Mouse (Mus musculus) c-Kit-positive CD71-negative TER-119-negative erythroid progenitor cells, embryonic 14.5 days (primary cell): ENCODE measurements around the gene Dnajb12.
"Not testable (repeated sequence)": the region's sequence is repeated elsewhere in the genome, so short reads cannot be mapped to it uniquely, and the experiment has no call there.

Source experiments
- DNase-seq: peaks from one replicate; pipeline ENCODE4 v3.0.0-alpha.2; 2013; ENCODE audit warnings: low read depth

The Dnajb12 gene

DNA sequence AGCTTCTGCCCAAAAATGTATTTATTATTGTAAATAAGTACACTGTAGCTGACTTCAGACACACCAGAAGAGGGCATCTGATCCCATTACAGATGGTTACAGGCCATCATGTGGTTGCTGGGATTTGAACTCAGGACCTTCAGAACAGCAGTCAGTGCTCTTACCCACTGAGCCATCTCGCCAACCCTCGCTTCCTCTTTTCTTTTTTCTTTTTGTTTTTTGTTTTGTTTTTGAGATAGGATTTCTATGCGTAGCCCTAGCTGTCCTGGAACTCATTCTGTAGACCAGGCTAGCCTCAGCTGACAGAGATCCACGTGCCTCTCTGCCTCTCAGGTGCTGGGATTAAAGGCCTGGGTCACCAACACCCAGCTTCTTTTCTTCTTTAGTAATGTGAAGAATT is 6.7 kb upstream of the Dnajb12 start:
- not testable (repeated sequence) for DNase-seq

DNA sequence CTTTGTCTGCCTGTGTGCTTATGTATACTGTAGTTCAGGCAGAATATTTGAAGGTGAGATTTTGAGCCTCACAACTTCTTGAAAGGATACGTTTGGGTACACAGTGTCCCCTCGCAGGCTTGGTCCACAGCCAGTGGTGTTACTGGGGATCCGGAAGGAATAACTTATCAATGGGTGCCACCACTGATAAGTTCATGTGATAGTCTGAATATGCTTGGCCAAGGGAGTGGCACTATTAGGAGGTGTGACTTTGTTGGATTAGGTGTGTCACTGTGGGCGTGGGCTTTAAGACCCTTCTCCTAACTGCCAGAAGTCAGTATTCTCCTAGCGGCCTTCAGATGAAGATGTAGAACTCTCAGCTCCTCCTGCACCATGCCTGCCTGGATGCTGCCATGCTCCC is 6.2 kb upstream of the Dnajb12 start:
- no peak for DNase-seq

DNA sequence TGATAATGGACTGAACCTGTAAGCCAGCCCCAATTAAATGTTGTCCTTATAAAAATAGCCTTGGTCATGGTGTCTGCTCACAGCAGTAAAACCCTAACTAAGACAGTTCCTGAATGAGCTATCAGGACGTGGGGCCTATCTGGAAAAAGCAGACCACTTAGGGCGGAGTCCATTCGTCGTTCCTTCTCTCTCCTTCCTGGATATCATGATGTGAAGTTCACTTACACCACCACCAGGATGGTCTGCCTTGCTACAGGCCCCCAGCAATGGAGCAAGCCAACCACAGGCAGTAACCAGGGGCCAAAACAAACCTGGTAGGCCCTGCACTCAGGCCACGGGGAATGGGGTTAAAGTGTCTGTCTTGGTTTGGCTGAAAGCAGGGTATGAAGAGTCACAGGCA is 5.7 kb upstream of the Dnajb12 start:
- no peak for DNase-seq

DNA sequence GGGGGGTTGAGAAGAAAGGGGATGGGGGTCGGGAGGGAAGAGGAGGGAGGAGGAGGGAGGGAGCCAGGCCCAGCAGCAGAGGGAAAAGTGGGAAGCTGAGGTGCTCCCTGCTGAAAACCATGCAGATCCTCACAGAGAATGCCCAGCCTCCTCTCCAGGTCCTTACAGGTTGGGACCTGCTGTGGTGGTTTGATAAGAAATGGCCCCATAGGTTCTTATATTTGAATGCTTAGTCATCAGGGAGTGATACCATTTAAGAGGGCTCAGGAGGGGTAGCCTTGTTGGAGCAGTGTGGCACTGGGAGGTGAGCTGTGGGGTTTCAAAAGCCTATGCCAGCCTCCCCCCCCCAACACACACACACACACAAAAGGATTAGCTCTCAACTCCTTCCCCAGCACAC is 4.0 kb upstream of the Dnajb12 start:
- no peak for DNase-seq

DNA sequence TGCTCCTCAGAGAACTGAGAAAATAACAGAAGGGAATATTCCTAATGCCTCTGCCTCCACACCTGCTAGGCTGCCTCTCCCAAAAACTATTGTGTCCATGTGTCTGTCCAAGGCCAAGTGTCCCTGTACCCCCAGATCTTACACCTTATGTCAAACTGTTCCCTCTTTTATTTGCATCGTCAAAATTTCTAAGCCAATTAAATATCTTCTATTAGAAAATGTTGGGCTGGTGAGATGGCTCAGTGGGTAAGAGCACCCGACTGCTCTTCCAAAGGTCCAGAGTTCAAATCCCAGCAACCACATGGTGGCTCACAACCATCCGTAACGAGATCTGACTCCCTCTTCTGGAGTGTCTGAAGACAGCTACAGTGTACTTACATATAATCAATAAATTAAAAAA is 2.7 kb upstream of the Dnajb12 start:
- DNase-seq: not testable (repeated sequence)

DNA sequence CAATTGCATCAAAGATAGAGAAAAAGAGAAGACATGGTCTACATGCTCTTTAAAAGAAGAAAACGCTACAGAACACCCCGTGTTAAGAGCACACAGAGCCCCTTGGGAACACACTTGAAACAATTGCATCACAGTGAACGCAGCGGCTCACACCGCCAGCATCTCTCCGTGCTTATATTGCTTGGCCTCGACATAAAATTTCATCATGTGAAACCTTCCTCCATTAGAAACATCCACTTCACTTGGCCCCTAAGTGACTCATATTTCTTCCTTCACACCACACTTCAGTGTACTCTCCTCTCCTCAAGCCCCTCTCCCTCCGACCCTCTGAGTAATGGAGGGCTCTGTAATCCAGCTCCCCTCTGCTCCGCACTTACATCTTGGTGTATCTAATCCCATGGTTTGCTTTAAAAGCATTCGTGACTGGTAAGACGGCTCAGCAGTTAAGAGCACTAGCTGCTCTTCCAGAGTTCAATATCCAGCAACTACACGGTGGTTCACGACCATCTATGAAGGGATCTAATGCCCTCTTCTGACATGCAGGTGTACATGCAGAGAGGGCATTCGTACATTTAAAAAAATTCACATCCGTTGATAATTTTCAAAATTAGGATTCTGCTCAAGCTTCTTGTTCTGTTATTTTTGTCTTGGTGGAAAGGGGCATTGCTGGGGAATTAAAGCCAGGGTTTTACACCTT is 1.8 kb upstream of the Dnajb12 start:
- no peak for DNase-seq

DNA sequence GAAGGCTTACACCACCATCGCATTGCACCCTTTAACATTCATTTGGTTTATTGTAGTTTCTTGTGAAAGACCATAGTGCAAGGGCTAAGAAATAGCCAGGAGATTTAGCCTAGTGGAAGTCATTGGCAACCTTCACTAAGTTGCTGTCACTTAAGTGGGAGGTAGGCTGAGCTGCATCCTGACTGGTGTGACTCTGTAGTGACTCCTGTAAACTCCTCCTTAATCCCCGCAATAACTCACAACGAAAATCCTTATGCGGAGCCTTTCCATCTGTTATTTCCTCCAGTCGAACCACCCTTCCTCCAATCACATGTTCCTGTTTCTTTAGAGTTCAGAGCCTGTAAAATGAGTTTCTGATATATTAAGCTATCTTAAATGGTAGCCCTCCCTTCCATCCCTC is 533 bp upstream of the Dnajb12 start:
- no peak for DNase-seq

DNA sequence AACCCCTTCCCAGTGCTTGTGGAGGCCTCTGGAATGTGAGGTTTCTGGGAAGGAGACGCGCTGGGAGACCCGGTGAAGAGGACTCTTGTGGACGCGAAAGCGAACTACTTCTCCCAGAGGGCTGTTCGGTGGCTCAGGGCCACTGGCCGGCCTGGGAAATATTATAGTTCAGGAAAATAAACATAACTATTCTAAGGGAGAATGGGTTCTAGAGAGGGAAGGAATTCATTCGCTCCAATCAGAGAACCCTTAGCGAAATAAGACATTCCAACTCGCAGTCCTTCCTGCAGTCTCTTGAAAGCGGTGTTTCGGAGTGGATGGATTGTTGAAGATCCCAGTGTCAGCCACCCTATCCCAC is 652 bp downstream of the Dnajb12 start:
- no peak for DNase-seq

DNA sequence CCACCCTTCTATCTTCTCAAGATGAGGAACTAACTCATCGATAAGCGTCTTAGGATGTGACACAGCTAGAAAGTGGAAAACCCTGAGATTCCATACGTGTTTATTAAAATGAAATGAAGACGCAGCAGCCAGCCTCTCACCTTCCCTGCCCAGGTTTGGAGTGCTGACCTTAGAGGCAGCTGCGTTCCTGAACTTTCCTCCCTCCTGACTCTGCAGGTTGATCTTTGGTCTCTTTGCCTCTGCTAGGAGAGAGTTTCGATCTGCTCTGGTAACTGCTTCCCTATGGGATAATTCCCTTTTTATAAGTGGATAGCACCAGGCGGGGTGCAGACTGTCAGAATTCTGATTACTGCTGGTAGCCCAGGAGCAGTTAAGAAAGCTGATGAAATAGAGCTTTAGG is 1.5 kb downstream of the Dnajb12 start:
- no peak for DNase-seq

DNA sequence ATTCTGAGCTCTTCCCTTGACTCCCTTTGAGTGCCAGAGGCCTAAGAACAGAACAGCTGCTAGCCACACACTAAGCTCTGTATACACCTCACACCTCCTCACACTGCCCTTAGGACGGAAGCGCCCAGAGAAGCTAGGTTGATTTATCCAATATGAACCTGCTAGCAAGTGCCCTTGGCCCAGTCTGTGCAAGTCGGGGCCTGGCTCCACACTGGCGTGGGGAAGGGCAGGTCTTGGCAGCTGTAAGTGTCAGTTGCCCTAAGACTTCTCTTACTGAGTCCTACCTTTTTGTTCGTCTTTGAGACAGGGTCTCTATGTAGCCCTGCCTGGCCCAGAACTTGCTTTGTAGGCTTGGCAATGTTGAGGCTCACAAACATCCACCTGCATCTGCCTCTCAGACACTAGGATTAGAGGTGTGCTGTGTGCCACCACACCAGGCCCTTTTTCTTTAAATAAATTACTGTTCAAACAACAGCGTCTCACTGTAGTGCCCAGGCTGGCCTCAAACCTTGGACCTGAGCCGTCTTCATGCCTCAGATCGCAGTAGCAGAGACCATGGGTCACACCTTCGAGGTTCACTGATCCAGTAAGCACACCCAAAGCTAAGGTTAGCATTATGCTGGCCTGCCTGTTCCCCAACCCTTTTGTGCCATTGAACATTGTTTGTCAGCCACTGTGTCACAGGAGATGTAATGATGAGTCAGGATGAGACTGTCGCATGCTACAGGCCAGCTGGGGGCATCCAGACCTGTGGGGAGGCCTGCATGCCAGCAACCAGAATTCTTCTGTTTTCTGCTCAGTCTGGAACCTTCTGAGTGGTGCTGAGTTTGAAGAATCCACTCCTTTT is 5.2 kb downstream of the Dnajb12 start:
- no peak for DNase-seq

DNA sequence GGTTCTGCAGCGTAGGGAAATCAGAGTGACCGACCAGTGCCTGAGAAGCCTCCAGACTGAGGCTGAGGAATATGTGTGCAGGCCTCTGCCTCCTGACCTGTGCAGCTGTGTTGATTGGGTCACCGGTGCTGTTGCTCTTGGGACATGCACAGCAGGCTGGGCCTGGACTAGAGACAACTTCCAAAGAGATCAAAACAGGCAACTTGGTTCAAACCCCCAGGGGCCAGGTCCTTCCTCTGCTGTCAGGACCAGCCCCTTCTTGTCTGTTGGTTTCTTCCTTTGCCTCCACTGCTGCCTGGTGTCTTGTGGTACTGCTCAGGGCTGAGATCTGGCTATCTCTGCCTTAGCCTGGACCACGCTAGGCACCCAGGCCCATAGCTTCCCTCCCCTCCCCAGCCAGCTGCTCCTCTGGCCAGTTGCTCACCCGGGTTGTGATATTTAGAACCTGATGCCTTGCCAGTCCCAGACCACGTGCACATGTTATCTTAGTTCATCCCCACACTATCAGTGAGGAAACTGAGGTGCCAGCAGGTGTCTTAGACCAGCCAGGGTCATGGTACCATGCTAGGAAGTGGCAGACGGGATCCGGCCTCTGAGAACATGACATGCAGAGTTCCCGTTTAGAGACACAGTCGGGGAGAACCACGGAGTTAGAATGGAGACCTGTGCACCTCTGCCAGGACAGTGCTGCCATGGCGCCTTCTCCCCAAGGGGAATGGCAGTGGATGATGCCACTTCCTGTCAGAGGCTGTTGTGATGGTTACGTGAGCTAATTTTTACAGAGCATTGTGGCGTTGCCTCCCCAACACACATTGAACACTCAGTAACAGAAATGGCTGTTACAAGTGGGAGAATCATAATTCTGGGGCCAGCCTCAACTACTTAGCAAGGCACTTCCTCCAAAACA is 6.1 kb downstream of the Dnajb12 start:
- DNase-seq: no peak

DNA sequence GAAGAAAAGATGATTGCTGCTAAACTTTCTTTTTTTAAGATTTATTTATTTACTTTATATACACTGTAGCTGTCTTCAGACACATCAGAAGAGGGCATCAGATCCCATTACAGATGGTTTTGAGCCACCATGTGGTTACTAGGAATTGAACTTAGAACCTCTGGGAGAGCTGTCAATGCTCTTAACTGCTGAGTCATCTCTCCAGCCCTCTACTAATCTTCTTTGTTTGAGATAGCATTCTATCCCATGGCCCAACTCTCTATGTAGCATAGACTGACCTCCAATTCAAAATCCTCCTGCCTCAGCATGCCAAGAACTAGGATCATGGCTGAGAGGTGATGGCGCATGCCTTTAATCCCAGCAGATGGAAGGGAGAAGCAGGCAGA is 6.7 kb downstream of the Dnajb12 start:
- DNase-seq: no peak

DNA sequence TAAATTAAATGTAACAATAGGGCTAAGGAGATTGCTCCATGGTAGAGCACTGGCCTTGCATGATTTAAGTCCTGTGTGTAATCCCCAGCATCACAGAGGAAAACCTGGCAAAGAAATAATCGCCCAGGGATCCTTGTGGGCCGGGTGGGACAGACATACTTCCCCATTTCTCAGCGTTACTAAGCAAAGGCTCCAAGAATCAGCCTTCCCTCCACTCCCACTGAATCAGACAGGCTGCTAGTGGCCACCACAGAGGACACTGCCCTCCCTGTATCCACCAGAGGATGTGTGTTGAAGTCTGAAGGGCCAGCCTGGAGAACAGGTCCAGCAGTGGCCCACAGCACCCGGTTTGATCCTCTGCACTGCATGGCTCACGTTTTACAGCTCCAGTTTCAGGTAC is 8.1 kb downstream of the Dnajb12 start:
- DNase-seq: no peak

DNA sequence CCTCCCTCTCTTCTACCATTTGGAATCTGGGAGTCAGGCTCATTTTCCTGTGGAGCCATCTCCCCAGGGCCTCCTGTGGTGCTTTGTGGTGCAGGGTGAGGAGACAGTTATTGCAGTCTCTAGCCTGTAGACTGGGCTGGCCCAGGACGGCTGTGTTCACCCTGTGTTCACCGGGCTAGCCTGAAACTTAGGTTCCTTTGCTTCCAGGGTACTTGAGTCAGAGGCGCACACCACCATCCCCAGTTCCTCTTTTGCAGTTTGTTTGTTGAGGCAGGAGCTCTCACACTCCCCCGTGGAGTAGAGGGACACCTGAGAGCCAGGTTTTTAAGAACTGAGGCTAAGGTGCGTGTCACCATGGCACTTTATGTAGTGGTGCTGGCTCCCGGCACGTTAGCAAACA is 10.0 kb downstream of the Dnajb12 start:
- DNase-seq: no peak

DNA sequence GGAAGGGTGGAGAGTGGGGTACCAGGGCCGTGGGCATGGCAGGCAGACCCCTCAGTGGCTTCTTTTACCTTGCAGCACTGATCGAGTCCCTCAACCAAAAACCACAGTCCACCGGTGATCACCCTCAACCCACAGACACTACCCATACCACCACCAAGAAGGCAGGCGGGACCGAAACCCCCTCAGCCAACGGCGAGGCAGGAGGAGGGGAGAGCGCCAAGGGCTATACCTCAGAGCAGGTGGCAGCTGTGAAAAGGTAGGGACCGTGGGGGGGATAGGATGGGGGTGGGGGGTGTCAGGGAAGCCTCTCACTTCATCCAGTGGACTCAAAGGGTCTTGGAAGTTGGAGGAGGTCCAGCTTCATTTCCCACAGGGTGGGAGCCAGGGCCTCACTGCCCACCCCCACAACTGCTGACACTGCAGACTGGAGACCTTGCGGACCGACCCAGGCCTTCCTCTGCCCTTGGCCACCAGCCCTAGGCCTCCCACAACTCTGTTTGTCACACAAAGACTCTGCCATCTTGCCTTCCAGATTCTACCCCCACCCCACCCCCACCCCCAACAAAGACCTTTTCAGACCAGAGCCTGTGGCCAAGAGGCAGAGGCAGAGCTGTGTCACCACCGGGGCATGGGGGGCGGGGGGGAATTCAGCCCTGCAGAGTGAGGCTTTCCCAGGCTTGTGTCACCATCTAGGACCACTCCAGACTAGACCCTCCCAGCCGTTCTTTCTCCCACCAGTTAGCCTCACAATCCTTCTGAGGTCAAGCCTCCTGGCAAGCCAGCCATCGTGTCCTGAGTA is 10.8 kb downstream of the Dnajb12 start:
- DNase-seq: no peak

DNA sequence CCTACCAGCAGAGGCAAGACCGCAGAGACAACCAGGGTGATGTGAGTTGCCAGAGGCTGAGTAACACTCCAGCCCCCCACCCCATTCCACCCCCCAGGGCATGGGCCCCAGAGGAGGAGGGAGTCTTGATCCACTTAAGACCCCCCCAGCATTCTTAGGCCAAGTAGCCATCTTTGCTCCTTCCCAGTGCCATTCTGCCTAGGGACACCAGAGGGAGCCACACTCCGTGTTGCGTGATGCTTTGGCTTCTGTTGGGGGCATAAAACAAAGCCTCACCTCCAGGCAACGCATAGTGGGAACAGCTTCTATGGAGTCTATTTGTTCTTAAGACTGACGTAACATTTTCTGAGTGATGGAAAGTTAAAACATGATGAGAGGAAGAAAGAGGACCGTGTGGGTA is 13.6 kb downstream of the Dnajb12 start:
- DNase-seq: no peak

DNA sequence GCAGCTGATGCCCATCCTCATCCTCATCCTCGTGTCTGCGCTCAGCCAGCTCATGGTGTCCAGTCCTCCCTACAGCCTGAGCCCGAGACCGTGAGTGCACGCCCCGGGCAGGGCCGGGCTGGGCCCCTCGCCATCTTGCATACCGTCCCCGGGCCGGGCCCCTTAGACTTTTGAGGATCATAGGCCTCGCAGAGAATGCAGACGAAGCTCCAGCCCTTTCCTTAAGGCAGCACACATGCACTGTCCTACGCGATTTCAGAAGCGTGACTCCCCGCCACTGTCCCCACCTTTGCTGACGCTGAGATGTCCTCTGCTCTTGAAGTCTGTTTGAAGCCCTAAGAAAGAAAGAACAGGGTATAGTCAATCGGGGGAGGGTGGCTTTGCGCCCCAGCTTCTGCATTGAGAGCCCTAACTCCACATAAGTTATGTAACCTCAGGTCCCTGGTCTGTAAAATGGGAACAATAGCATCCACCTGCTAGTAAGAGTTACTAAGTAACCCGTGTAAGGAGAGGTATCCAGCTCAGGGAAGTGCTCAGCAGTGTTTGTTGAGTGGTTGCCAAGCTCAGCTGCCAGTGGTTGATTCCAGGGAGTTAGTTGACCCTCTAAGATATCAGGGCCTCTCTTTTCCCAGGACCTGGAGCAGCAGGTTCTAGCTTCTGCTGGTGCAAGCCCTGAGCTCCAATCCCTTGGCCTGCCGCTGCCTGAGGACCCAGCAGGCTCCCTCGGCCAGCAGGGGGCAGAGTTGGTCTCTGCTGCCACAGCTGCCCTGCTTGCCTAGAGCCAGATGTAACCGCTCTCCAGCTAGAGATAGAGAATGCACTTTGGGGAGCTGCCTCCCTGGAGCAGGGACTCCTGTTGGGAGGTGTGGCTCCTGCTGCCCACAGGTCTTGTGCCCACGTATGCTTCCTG is 15.2 kb downstream of the Dnajb12 start:
- no peak for DNase-seq

DNA sequence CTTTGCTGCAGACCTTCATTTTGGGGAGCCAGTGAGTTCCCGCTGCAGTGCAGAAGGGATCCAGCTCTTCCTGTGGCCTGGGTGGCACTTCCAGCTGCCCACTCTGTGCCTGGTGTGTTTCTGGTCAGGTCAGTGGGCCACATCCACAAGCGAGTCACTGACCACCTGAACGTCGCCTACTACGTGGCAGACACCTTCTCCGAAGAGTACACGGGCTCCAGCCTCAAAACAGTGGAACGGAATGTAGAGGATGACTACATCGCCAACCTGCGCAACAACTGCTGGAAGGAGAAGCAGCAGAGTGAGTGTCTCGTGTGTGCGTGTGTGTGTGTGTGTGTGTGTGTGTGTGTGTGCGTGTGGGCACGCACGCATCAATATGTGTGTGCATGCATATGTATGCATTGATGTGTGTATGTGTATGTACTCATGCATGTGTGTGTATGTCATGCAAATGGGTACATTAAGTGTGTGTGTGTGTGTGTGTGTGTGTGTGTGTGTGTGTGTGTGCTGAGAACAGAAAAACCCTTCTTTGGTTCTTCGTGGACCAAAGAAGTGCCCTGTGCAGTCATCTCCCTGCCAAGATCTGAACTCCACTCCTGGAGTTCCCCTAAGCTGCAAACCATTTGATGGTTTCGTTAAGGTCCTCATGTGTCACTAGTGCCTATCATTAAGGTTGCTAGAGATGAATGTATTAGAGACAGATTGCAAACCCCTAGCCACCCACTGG is 16.3 kb downstream of the Dnajb12 start:
- no peak for DNase-seq

DNA sequence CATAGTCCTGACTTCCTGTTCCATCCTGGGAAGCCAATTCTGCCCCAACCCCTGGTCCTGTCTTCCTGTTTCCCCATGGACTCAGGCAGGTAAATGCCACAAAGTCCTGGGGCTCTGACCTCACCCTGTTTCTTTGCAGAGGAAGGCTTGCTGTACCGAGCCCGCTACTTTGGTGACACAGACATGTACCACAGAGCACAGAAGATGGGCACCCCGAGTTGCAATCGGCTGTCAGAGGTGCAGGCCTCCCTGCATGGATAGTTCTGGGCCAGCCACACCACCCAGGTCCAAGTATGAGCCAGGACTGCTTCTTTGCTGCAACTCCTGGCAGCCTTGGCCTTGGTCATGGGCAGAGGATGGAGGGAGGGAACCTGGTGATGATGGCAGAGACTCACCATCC is 16.9 kb downstream of the Dnajb12 start:
- DNase-seq: no peak

DNA sequence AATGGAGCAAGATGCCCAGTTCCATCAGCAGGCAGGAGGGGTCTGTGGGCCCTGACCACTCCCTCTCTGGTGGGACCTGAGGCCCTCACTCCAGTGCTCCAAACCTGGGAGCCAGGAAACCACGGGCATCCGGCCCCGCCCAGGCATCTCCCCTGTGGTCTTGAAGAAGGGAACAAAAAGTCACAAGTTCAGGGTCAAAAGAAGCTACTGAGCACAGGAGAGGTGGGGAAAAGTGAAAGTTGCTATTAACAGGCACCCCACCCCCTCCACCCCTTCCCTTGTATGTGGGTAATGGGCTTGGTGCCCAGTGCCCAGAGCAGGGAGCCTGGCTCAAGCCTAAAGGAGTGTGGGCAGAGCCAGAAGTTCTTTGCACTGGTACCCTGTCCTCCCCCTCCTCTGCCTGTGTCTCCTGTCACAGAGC is 17.6 kb downstream of the Dnajb12 start:
- DNase-seq: no peak
